Mouse (Mus musculus) kidney, postnatal 0 days (tissue): ENCODE results near the gene Crb3. TPM values are rescaled to one million over a fixed set of nuclear protein-coding genes. Genes with fewer than 3 reads are reported as not detected.
A peak's percentile ranks its signal among the peaks of the same experiment; 100 is the strongest.

Experiments used
- ATAC-seq: fragments of 200-750 bp; cut with Nextera tagmentation; replicated peaks from 2 replicates; pipeline ENCODE4 v1.8.0; 2017; ENCODE audit warnings: low read depth, moderate number of reproducible peaks, moderate TSS enrichment, moderate library complexity; ENCODE audit not compliant: low FRiP score
- DNase-seq: peaks from one replicate; pipeline ENCODE4 v3.0.0-alpha.2; 2016; ENCODE audit warnings: low spot score
- H3K27ac ChIP-seq: fragments of 300-500 bp; sonication (generic); 2 replicates; pipeline ENCODE4 v1.5.1; 2014; ENCODE audit warnings: mild to moderate bottlenecking
- H3K27me3 ChIP-seq: fragments of 300-500 bp; sonication (generic); 2 replicates; pipeline ENCODE4 v1.6.1; 2014; ENCODE audit warnings: low read length, mixed read lengths; ENCODE audit not compliant: insufficient read depth
- H3K36me3 ChIP-seq: fragments of 300-500 bp; sonication (generic); 2 replicates; pipeline ENCODE4 v1.6.1; 2014; ENCODE audit warnings: low read length, mixed read lengths; ENCODE audit not compliant: insufficient read depth
- H3K4me1 ChIP-seq: fragments of 300-500 bp; sonication (generic); replicated peaks from 2 replicates; pipeline ENCODE4 v1.6.1; 2014; ENCODE audit warnings: antibody characterized with exemption, low read length, mixed read lengths; ENCODE audit not compliant: insufficient read depth
- H3K4me2 ChIP-seq: fragments of 300-500 bp; sonication (generic); 2 replicates; pipeline ENCODE4 v1.6.1; 2014; ENCODE audit warnings: mild to moderate bottlenecking, low read length, moderate library complexity, mixed read lengths
- H3K4me3 ChIP-seq: fragments of 300-500 bp; sonication (generic); replicated peaks from 2 replicates; pipeline ENCODE4 v1.5.1; 2014; ENCODE audit warnings: low read depth, low read length
- H3K9ac ChIP-seq: fragments of 300-500 bp; sonication (generic); 2 replicates; pipeline ENCODE4 v1.6.1; 2014; ENCODE audit warnings: low read depth, low read length
- H3K9me3 ChIP-seq: fragments of 300-500 bp; sonication (generic); replicated peaks from 2 replicates; pipeline ENCODE4 v1.6.1; 2016; ENCODE audit warnings: low read length, inconsistent platforms, mixed read lengths
- CTCF ChIP-seq: IDR thresholded peaks from 2 replicates; pipeline ENCODE4 v1.5.1; 2016; ENCODE audit warnings: antibody characterized with exemption, low read depth, mild to moderate bottlenecking, moderate library complexity
- WGBS: fragments of 180-500 bp; shearing (Covaris S2); extraction: QIAGEN DNeasy Blood & Tissue Kit; methylation state at CpG from one replicate; pipeline ENCODE4 v1.1.7; 2014; 5-methylcytosine and 5-hydroxymethylcytosine counted together
- polyA plus RNA-seq: library from polyadenylated mRNA; unstranded; fragments of >200 nt; fragmentation: Nextera tagmentation; extraction: Ambion mirVana; gene quantifications from 2 replicates; pipeline ENCODE4 v1.2.1, GENCODE M21; 2015

Gene Crb3
- polyA plus RNA-seq, 1 experiment from 2014 or later: 90.9 TPM

DNA sequence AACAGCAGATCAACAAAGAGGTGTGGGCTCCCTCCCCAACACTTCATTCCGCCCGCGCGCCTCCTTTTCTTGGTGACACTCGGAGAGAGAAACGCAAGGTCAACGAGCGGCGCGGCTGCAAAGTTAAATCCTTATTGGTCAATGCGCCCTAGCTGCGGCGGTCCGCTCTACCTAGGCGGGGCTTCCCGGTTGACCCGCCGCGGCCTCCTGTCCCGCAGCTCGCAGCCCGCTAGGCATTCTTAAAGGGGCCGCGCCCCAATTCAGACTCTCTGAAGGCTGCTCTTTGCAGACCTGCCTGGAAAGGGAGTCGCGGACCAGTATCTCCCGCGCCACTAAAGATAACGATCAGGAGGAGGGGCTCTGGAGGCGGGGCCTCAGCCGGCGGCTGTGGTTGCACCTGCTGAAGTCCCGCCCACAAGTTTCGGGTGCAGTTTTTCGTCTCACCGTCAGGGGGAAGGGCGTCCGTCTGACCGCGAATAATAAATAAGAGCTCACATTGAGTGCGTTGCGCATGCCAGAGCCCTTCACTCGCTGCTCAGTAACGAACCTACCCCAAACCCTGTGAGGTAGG is 1.4 kb downstream of the Crb3 start:
- TF ChIP-seq CTCF: peak; percentile 68
- Histone ChIP-seq H3K27me3 (peaks cover 8% of the 10 kb centered on the region), H3K36me3 (no peaks in the 10 kb centered on the region), H3K27ac (peak overlapping the region; percentile 76), H3K9ac (0 out of 2 replicates have a peak overlapping the region, but pooled peaks have one; percentile 86), H3K4me3 (peak overlapping the region; percentile 87), H3K4me2 (peak overlapping the region; percentile 96), H3K9me3 (no peaks in the 10 kb centered on the region), H3K4me1 (peaks cover 9% of the 10 kb centered on the region; the same call in 1 of the 2 replicates)
- WGBS: under 1% methylated on average over 44 of the region's 44 CpGs
- DNase-seq: peak; percentile 98
- peak; percentile 88 for ATAC-seq

DNA sequence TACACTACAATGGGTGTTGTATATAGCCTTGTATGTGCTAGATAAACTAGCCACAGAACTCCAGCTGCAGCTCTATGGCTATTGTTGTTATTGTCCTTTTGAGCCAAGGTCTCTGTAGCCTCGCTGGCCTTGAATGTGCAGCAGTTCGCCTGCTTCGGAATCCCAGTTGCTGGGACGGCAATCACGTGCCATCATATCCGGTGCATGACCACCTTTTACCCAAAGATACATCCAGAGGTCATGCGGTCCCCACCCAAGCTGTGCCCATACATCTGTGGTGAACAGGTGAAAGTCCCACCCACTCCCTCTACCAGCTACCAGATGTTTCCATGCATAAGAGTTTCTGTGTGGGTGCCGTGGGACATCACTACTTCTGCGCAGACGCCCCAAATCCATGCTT is 2.2 kb downstream of the Crb3 start:
- H3K4me2 ChIP-seq: peak overlapping the region; percentile 96
- peak overlapping the region; percentile 87; the same call in 1 of the 2 replicates for H3K4me3 ChIP-seq
- no peaks in the 10 kb centered on the region for H3K36me3 ChIP-seq
- H3K27ac ChIP-seq: peak overlapping the region; percentile 76
- no peak overlapping the region for H3K9ac ChIP-seq
- H3K27me3 ChIP-seq: peaks cover 8% of the 10 kb centered on the region
- no peaks in the 10 kb centered on the region for H3K9me3 ChIP-seq
- no peak for ATAC-seq
- H3K4me1 ChIP-seq: peaks cover 9% of the 10 kb centered on the region; the same call in 1 of the 2 replicates
- DNase-seq: no peak
- TF ChIP-seq CTCF: no peak
- 37% methylated on average over 10 of the region's 10 CpGs for WGBS

DNA sequence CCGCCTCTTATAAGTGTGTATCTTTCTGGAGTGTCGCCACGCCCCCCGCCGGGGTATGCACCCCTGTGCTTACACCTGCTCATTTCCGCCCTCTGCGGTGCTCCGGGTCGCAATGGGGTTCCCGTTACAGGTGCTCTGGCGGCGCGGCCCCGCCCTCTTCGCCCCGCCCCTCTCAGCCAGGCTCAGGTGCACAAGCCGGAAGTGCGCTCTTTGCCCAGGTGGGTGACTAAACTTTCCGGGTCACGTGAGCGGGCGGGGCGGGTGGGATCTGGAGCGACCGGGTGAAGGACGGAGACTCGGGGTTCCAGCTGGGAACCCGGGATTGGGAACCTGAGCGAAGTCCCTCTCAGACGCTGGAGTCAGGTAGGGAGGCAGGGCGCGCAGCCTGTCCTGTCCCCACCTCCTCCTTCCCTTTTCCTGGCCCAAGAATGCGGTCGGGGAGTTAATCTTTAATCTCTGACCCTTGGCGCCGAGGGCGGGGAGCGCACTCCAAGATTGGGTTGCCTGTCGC is 3.2 kb downstream of the Crb3 start:
- Histone ChIP-seq H3K9ac (peak overlapping the region; percentile 75), H3K9me3 (no peaks in the 10 kb centered on the region), H3K27me3 (peaks cover 8% of the 10 kb centered on the region), H3K4me1 (peaks cover 9% of the 10 kb centered on the region; the same call in 1 of the 2 replicates), H3K27ac (peak overlapping the region; percentile 91), H3K36me3 (0 out of 2 replicates have a peak, but pooled peaks cover 2% of the 10 kb centered on the region), H3K4me2 (peak overlapping the region; percentile 55), H3K4me3 (peak overlapping the region; percentile 56)
- peak; percentile 43 for DNase-seq
- WGBS: under 1% methylated on average over 37 of the region's 39 CpGs
- peak; percentile 46 for ATAC-seq
- TF ChIP-seq CTCF: no peak

DNA sequence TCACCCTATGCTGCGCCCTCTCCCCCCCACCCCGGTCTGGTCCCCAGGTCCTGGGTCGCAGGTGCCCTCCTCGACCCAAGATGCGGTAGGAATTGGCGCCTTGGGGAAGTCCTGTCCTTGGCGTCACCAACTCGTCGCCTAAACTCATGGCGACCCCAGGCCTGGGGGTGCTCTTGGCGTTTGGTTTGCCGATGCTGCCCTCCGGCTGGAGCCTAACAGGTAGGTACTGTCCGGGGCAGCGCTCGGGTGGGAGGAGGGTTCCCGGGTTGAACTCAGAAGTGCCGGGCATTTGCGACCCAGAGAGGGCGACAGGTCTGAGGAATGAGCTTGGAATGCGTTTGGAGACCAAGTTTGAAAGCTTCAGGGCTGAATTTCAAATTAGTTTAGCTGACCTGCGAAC is 3.6 kb downstream of the Crb3 start:
- no peak for ATAC-seq

DNA sequence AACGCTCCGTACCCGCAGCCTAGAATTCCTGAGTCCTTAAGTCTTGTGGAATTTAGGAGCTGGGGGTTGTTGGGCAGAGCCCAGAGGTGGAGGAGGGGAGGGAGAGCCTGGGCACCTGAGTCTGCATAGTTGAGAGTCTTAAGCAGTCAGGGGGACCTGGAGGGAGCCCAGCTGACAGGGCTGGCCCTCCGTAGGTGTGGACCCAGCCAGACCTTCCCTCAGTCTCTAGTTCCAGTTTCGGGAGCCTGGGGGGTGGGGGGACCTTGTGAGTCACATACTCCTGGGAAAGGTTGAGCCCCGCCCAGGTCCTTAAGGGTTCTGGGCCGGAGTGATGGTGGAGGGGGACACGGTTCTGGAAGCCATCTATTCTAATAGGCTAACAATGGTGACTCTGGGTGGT is 4.1 kb downstream of the Crb3 start:
- Histone ChIP-seq H3K4me1 (peaks cover 9% of the 10 kb centered on the region; the same call in 1 of the 2 replicates), H3K27ac (peak overlapping the region; percentile 91), H3K27me3 (peaks cover 8% of the 10 kb centered on the region), H3K9me3 (no peaks in the 10 kb centered on the region), H3K4me2 (peak overlapping the region; percentile 55), H3K36me3 (0 out of 2 replicates have a peak, but pooled peaks cover 2% of the 10 kb centered on the region), H3K9ac (peak overlapping the region; percentile 75), H3K4me3 (peak overlapping the region; percentile 56)
- ATAC-seq: no peak
- TF ChIP-seq CTCF: no peak
- DNase-seq: no peak
- 8% methylated on average over 8 of the region's 8 CpGs for WGBS

More for the DNA sequence above, 3.6 kb downstream of the Crb3 start:
- WGBS: under 1% methylated on average over 22 of the region's 22 CpGs
- Histone ChIP-seq H3K4me3 (peak overlapping the region; percentile 56), H3K9me3 (no peaks in the 10 kb centered on the region), H3K4me1 (peaks cover 9% of the 10 kb centered on the region; the same call in 1 of the 2 replicates), H3K9ac (peak overlapping the region; percentile 75), H3K27me3 (peaks cover 8% of the 10 kb centered on the region), H3K27ac (peak overlapping the region; percentile 91), H3K4me2 (peak overlapping the region; percentile 55), H3K36me3 (0 out of 2 replicates have a peak, but pooled peaks cover 2% of the 10 kb centered on the region)
- DNase-seq: no peak
- no peak for TF ChIP-seq CTCF

DNA sequence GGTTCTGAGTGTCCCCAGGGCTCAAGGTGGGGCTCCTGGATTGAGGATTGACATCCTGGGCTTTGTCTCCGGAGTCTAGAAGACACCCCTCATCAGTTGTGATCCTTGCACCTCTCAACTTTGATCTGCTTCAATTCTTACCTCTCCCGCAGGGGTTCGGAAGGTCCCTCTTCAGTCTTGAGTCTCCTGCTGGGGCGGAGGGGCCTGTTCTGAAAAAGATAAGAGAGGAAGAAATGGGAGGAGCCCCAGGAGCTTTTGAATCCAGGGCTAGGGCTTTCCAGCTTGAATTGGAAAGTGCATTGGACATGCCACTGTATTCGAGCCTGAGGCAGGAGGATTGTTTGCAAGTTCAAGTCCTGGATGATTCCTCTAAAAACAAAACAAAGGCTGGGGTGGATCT is 8.0 kb downstream of the Crb3 start:
- Histone ChIP-seq H3K36me3 (0 out of 2 replicates have a peak, but pooled peaks cover 2% of the 10 kb centered on the region), H3K27ac (no peak overlapping the region), H3K27me3 (peaks cover 3% of the 10 kb centered on the region; the same call in 1 of the 2 replicates), H3K4me2 (no peak overlapping the region), H3K9me3 (no peaks in the 10 kb centered on the region), H3K4me1 (peaks cover 3% of the 10 kb centered on the region; the same call in 1 of the 2 replicates), H3K4me3 (no peak overlapping the region), H3K9ac (no peak overlapping the region)
- no peak for TF ChIP-seq CTCF
- 67% methylated on average over 5 of the region's 5 CpGs for WGBS
- DNase-seq (no peak), ATAC-seq (no peak)
